Mouse (Mus musculus) cortical plate, adult 2 months (tissue): ENCODE measurements at regions not wholly inside any gene's neighbourhood (a gene's known extent, or its start where the extent isn't known, plus 50 kb on each side); places are given as distances from the start of the nearest gene placed in this dataset.

Experiments used
- CTCF ChIP-seq: fragments of 200-500 bp; IDR thresholded peaks from 2 replicates; pipeline ENCODE4 v1.5.1; 2011; ENCODE audit warnings: mild to moderate bottlenecking, control low read depth, low read length; ENCODE audit not compliant: insufficient read depth; ENCODE audit errors: extremely low read depth
- POLR2A ChIP-seq: fragments of 200-500 bp; IDR thresholded peaks from 2 replicates; pipeline ENCODE4 v1.6.1; 2011; ENCODE audit warnings: mild to moderate bottlenecking, low read length, control low read depth; ENCODE audit not compliant: insufficient read depth; ENCODE audit errors: extremely low read depth

- TF ChIP-seq POLR2A (no peak), CTCF (no peak)
Observed at GRCm38 (mm10) chr16:51002876-51003275, 411.9 kb upstream of the Ccdc54 start.
